Mouse (Mus musculus) retina, adult 2 months (tissue): ENCODE results near the gene 1700029I15Rik.

Source experiments
- DNase-seq: peaks from one replicate; pipeline ENCODE4 v3.0.0-alpha.2; 2012; ENCODE audit warnings: low read depth, low spot score

1700029I15Rik gene

GRCm38 (mm10) chr2:92425366-92425765 is 43.0 kb downstream of the 1700029I15Rik start:
- no peak for DNase-seq

- DNase-seq, result no peak
Observed at GRCm38 (mm10) chr2:92426426-92426825, 44.1 kb downstream of the 1700029I15Rik start.

- peak; percentile 72 for DNase-seq
Observed at GRCm38 (mm10) chr2:92427882-92428281, 45.5 kb downstream of the 1700029I15Rik start.

GRCm38 (mm10) chr2:92430089-92430488 is 47.8 kb downstream of the 1700029I15Rik start:
- no peak for DNase-seq

- DNase-seq, result peak; percentile 67
Observed at GRCm38 (mm10) chr2:92430723-92431541, 48.6 kb downstream of the 1700029I15Rik start.

- no peak for DNase-seq
Observed at GRCm38 (mm10) chr2:92431611-92432179, 49.4 kb downstream of the 1700029I15Rik start.

- DNase-seq, result no peak
Observed at GRCm38 (mm10) chr2:92432299-92433295, 50.3 kb downstream of the 1700029I15Rik start.

GRCm38 (mm10) chr2:92433578-92434374 is 51.4 kb downstream of the 1700029I15Rik start, which contains the start of gene Cry2:
Cry2 (minus strand) TSS chr2:92434043.
- DNase-seq, result peak; percentile 98

GRCm38 (mm10) chr2:92434375-92434745 is 52.0 kb downstream of the 1700029I15Rik start:
- DNase-seq, result no peak

GRCm38 (mm10) chr2:92435023-92435422 is 52.7 kb downstream of the 1700029I15Rik start:
- DNase-seq, result no peak
